Mouse (Mus musculus): ENCODE data around the gene Pllp.

DNA sequence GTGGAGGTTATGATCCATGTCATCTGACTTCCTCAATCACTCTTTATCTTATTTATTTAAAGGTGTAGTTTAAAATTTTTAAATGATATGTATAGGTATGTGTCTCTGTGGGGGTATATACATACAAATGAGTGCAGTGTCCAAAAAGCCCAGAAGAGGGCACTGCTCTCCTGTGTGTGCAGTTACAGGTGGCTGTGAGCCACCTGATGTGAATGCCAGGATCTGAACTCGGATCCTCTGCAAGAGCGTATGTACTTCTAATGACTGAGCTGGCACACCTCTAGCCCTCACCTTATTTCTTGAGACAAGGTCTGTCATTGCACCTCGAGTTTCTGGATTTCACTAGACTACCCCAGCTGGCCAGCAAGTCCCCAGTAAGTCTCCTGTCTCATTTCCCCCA lies 44.5 kb upstream of the Pllp start:
- no peak for TF ChIP-seq CTCF (IDR thresholded peaks at IDR 0.05; ENCODE audit: low read depth, low read length)
- TF ChIP-seq POLR2A (IDR thresholded peaks at IDR 0.05; ENCODE audit: extremely low read depth, insufficient read depth, low read length) = no peak
